Mouse (Mus musculus) embryonic fibroblast, embryonic 13.5 days (primary cell): Measurements from ENCODE around the gene Pde4a. TPM values are rescaled to one million over a fixed set of nuclear protein-coding genes. Genes with fewer than 3 reads are reported as not detected.
A peak's percentile ranks its signal among the peaks of the same experiment; 100 is the strongest.

Experiments
- H3K27ac ChIP-seq: 2 replicates; pipeline ENCODE4 v1.5.1; 2012; ENCODE audit warnings: low read length, control low read depth, inconsistent platforms; ENCODE audit not compliant: insufficient read depth
- H3K4me1 ChIP-seq: 2 replicates; pipeline ENCODE4 v1.6.1; 2011; ENCODE audit warnings: low read length; ENCODE audit not compliant: control insufficient read depth, insufficient read depth
- H3K4me3 ChIP-seq: 2 replicates; pipeline ENCODE4 v1.5.1; 2011; ENCODE audit warnings: mild to moderate bottlenecking, control low read depth, low read length; ENCODE audit not compliant: insufficient read depth
- CTCF ChIP-seq: IDR thresholded peaks from 2 replicates; pipeline ENCODE4 v1.5.1; 2011; ENCODE audit warnings: mild to moderate bottlenecking, control low read depth, low read length, moderate library complexity, borderline replicate concordance; ENCODE audit not compliant: insufficient read depth
- POLR2A ChIP-seq: IDR thresholded peaks from 2 replicates; pipeline ENCODE4 v1.6.1; 2011; ENCODE audit warnings: low read depth, mild to moderate bottlenecking, control low read depth, low read length, moderate library complexity
- polyA plus RNA-seq: library from polyadenylated mRNA; stranded (reverse); fragments of >200 nt; gene quantifications from 2 replicates; pipeline ENCODE4 v1.2.4, GENCODE M21; 2011; ENCODE audit warnings: low read depth; ENCODE audit not compliant: missing spikeins, insufficient read length

Pde4a gene
- polyA plus RNA-seq, 1 experiment = 14.7 TPM

DNA sequence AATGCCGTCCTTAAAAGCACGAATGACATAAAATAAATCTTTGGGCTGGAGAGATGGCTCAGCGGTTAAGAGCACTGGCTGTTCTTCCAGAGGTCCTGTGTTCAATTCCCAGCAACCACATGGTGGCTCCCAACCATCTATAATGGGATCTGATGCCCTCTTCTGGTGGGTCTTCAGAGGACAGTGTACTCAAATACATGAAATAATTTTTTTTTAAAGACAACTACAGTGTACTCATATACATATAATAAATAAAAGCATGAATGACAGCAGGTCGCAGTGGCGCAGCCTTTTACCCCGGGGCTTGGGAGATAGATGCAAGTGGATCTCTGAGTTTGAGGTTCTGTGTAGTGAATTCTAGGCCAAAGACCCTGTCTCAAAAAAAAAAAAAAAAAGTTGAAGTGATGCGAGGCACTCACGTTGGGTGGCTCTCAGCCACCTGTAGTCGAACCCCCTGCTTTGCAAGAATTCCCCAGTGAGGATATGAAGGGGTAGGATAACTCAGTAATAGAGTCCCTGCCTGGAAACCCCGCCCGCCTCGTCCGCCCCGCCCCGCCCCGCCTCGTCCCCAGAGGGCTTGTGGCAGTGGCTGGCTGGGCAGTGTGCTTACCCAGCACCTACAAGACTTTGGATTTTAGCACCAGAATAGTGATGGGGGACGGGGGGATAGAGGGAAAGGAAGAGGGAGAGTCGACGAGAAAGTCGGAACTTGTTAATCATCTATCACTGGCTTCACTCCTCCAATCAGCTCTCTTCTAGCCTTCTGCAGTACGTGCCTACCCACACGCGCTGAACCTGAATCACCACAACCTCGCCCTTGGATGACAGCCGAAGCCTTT is 59.3 kb downstream of the Pde4a start:
- H3K4me1 ChIP-seq = no peaks in the 10 kb centered on the region
- H3K4me3 ChIP-seq = peak overlapping the region; percentile 2
- H3K27ac ChIP-seq = no peak overlapping the region
- 0 out of 2 replicates have a peak, but pooled peaks have one; percentile 40 for TF ChIP-seq POLR2A
- TF ChIP-seq CTCF = no peak

DNA sequence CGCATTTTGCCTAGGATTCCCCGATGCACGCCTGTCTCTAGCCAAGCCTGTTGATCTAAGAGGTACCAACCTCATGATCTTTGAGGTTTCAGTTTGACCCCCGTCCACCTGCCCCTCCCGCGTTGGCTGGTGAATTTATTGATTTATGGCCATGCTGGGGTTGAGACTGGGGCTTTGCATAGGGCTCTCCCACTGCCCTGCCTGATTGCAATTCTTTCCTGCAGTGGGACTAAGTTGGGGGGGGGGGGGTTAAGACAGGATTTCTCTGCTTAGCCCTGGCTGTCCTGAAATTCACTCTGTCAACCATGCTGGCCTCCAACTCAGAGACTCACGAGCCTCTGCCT is 59.9 kb downstream of the Pde4a start:
- TF ChIP-seq CTCF (no peak), POLR2A (peak; percentile 39; the same call in 1 of the 2 replicates)
- Histone ChIP-seq H3K4me3 (peak overlapping the region; percentile 2), H3K27ac (no peak overlapping the region), H3K4me1 (no peaks in the 10 kb centered on the region)

DNA sequence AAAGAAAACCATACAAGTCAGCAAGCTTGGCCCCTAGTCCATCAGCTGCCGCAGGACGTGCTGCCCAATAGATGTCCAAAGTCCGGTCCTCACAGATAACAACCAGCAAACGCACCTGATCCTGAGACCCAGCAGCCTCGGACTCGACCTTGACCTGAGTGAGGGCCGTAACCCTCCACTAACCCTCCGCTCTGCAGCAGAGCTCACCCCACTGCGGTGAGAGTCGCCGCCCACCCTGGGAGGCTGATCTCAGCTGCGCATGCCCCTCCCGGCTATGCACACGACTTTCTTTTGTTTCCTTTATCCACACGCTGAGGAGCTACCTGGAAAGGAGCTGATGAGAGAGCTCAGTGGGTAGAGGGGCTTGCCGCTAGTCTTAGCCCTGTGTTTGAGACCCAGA is 61.8 kb downstream of the Pde4a start:
- TF ChIP-seq POLR2A = 0 out of 2 replicates have a peak, but pooled peaks have one; percentile 28
- TF ChIP-seq CTCF = no peak
- no peak overlapping the region for H3K4me3 ChIP-seq
- no peak overlapping the region for H3K27ac ChIP-seq
- H3K4me1 ChIP-seq = no peaks in the 10 kb centered on the region

DNA sequence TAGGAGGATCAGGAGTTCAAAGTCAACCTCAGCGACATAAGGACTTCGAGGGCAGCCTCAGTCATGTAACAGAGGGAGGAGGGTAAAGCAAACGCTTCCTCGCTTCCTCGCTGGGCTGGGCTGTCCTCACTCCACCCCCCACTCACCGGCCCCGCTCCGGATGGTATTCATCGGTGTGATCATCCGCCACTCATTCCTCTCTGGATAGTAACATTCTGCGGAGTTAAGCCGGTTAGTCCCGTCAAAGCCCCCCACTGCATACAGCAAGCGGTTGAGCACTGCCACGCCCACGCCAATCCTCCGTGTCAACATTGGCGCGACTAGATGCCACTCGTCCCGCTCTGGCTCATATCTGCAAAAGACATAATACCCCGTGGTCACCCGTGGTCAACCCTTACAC is 66.0 kb downstream of the Pde4a start:
- Histone ChIP-seq H3K27ac (no peak overlapping the region), H3K4me1 (no peaks in the 10 kb centered on the region), H3K4me3 (no peak overlapping the region)
- TF ChIP-seq CTCF (no peak), POLR2A (no peak)

DNA sequence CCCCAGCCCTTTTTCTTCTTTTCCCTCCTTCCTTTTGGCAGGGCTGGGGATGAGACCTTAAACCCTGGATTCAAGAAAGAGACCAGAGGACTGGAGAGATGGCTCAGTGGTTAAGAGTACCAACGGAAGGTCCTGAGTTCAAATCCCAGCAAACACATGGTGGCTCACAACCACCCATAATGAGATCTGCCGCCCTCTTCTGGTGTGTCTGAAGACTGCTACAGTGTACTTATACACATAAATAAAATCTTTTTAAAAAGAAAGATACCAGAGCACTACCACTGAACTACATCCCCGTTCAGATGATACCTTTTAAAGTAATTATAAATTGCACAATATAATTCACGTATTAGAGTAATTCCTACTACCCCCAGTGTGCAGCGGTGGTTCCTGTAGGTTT is 67.4 kb downstream of the Pde4a start:
- no peaks in the 10 kb centered on the region for H3K4me1 ChIP-seq
- TF ChIP-seq POLR2A (no peak), CTCF (no peak)
- H3K4me3 ChIP-seq = no peak overlapping the region
- no peak overlapping the region for H3K27ac ChIP-seq

DNA sequence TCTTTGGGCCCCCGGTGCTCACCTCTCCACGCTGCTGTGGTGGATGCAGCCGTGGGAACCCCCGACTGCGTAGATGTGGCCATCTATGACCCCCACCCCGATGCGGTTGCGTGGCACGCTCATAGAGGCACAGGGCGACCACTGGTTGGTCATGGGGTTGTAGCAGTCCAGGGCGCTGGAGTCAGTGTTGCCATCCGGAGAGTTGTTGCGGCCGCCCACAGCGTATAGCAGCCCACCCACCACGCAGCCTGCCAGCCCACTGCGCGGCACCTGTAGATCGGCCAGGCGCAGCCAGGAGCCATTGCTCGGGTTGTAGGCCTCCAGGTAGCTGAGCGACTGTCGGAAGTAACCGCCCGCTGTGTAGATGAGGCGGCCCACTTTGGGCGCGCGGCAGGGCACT is 67.9 kb downstream of the Pde4a start:
- Histone ChIP-seq H3K4me1 (no peaks in the 10 kb centered on the region), H3K4me3 (no peak overlapping the region), H3K27ac (no peak overlapping the region)
- TF ChIP-seq POLR2A (no peak), CTCF (no peak)

DNA sequence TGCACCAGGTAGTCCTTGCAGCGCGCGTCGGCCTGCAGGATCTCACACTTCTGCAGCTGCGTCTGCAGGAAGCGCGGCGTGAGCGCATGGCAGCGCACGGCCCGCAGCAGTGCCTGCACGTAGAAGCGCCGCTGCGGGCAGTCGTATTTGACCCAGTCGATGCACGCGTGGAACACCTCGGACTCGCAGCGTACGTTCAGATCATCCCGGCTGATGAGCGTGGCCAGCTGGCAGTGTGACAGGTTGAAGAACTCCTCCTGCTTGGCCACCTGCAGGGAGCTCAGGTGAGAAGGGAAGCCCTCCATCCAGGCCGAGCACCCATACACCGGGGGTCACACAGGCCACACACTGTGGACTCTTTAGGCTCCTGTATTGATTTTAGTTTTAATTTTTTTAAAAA is 68.3 kb downstream of the Pde4a start:
- no peak for TF ChIP-seq POLR2A
- TF ChIP-seq CTCF = no peak
- H3K27ac ChIP-seq = no peak overlapping the region
- H3K4me1 ChIP-seq = no peaks in the 10 kb centered on the region
- H3K4me3 ChIP-seq = no peak overlapping the region

DNA sequence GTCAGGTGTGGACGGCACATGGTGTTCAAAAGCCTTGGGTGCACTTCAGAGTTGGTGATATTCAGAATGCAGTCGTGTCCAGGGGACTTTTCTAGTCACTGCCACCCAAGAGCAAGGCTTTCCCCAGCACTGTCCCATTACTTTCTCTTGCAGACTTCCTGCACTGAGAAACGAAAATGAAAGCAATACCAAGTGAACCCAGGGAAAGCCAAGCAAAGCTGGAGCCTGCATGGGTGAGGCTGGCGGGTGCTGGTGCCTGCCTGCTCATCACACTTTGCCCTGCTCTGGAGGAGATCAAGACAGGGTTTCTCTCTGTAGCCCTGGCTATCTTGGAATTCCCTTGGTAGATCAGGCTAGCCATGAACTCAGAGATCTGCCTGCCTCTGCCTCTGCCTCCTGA is 69.8 kb downstream of the Pde4a start:
- TF ChIP-seq POLR2A (no peak), CTCF (no peak)
- Histone ChIP-seq H3K27ac (no peak overlapping the region), H3K4me3 (no peak overlapping the region), H3K4me1 (no peaks in the 10 kb centered on the region)

DNA sequence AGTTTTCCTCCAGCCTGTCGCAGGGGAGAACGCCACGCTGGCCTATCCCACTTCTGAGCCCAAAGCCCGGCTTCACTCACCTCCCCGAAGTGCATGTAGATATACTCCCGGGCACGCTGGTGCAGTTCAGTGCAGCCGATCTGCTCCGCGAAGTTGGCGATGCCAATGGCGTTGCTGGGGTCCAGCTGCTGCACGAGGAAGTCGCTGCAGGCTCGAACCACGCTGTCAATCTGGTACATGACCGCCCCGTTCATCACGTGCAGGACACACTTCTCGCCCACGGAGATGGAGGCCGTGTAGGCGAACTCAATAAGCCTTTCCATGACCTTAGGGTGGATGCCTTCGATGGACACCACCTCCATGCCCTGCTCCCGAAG is 71.5 kb downstream of the Pde4a start:
- H3K4me3 ChIP-seq = 0 out of 2 replicates have a peak overlapping the region, but pooled peaks have one; percentile 80
- H3K27ac ChIP-seq = no peak overlapping the region
- H3K4me1 ChIP-seq = no peaks in the 10 kb centered on the region
- no peak for TF ChIP-seq POLR2A
- no peak for TF ChIP-seq CTCF

DNA sequence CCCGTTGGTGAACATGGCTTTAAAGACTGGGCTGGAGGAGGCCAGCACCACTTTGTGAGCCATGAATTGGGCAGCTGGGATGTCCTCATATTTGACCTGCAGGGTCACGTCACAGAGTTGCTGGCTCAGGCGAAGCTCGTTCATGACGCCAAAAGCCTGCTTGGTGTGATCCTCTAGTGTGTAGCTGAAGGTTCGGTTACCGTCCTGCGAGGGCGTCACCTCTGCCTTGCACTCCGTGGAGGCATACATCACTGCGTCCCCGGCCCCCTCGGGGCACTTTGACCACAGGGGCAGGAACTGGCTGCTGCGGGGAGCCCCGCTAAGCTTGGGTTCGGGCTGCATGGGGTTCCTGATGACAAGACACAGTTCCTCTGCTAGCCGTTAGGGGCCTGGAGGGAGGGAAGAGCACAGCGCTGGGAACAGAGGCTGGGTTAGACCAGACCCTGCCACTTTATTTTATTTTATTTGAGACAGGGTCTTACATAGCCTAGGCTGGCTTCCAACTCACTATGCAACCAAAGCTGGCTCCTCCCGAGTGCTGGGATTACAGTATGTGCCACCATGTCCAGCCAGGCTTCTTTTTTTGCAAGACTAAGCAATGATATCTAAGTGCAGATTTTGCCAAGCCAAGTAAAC is 72.0 kb downstream of the Pde4a start:
- no peaks in the 10 kb centered on the region for H3K4me1 ChIP-seq
- peak overlapping the region; percentile 80 for H3K4me3 ChIP-seq
- TF ChIP-seq POLR2A (no peak), CTCF (no peak)
- H3K27ac ChIP-seq = peak overlapping the region; percentile 54
